ENCODE assay signal across 9 mouse cellular contexts in genomic region chr11:97813085-97813484, GRCm38 (mm10). TPM values are rescaled to one million over a fixed set of nuclear protein-coding genes. Genes with fewer than 3 reads are reported as not detected.
DNase-seq lines count a peak whose midpoint lies in the region; ATAC-seq and TF ChIP-seq lines count a peak whose summit lies in the region.
"Had no signal": no experiment of that assay in that cellular context is flagged by ENCODE, and none has a peak within 500 bp of the region (broad histone marks: within the 10 kb centered on the region; RNA-seq: fewer than 3 reads in every experiment).

No protein-coding gene starts in this region.

- H3K4me1 ChIP-seq in heart, adult 2 months (ENCODE audit: control insufficient read depth, insufficient read depth, low read length) = peaks cover 54% of the 10 kb centered on the region
- peaks cover 39% of the 10 kb centered on the region for H3K4me1 ChIP-seq in ES-Bruce4 (ENCODE audit: control insufficient read depth, insufficient read depth, low read length)
- peaks cover 32% of the 10 kb centered on the region for H3K4me1 ChIP-seq in forebrain, postnatal 0 days (ENCODE audit: insufficient read depth)
- H3K4me1 ChIP-seq in midbrain, embryonic 11.5 days (ENCODE audit: control insufficient read depth, insufficient read depth, low read length) = peaks cover 69% of the 10 kb centered on the region

- WGBS in heart, adult 2 months = 36% methylated on average over 7 of the region's 7 CpGs
- WGBS in forebrain, postnatal 0 days = 31% methylated on average over 7 of the region's 7 CpGs
- WGBS in midbrain, embryonic 11.5 days = 55% methylated on average over 7 of the region's 7 CpGs

- intact Hi-C loops in heart, adult 2 months (cut with DNase I) = no loop called here
- intact Hi-C loops in heart, postnatal 36 days (cut with DNase I) = no loop called here

- no peak for DNase-seq in heart, adult 2 months
- DNase-seq in heart, postnatal 36 days = no peak
- peak; percentile 34 for DNase-seq in forebrain, postnatal 0 days
- peak; percentile 91 for DNase-seq in midbrain, embryonic 11.5 days (ENCODE audit: low spot score, missing footprints)
- DNase-seq in right cerebral cortex, postnatal 36 days (ENCODE audit: low spot score in 2 of 2) = no peak
- no peak for DNase-seq in cerebellum, postnatal 10 days

- peak overlapping the region; percentile 45 for H3K4me2 ChIP-seq in forebrain, postnatal 0 days (ENCODE audit: low read depth)
- peak overlapping the region; percentile 34; the same call in 1 of the 2 replicates for H3K4me2 ChIP-seq in midbrain, embryonic 11.5 days

- H3K9me3 ChIP-seq in ES-Bruce4 (replicated peaks; ENCODE audit: control insufficient read depth, insufficient read depth, low read length, poor library complexity, severe bottlenecking) = no peaks in the 10 kb centered on the region
- H3K9me3 ChIP-seq in forebrain, postnatal 0 days (ENCODE audit: low read length) = no peaks in the 10 kb centered on the region
- H3K9me3 ChIP-seq in midbrain, embryonic 11.5 days (ENCODE audit: control insufficient read depth, low read length) = no peaks in the 10 kb centered on the region

- H3K4me3 ChIP-seq in heart, adult 2 months = no peak overlapping the region
- H3K4me3 ChIP-seq in ES-Bruce4 (ENCODE audit: low read depth, low read length) = no peak overlapping the region
- no peak overlapping the region for H3K4me3 ChIP-seq in forebrain, postnatal 0 days (ENCODE audit: low read depth, low read length)
- H3K4me3 ChIP-seq in midbrain, embryonic 11.5 days (ENCODE audit: low read depth, low read length) = no peak overlapping the region

- peaks cover 2% of the 10 kb centered on the region for H3K79me2 ChIP-seq in heart, adult 2 months (replicated peaks; ENCODE audit: control insufficient read depth, insufficient read depth, low read length)

- peaks cover 34% of the 10 kb centered on the region for H3K36me3 ChIP-seq in heart, adult 2 months (ENCODE audit: control insufficient read depth, insufficient read depth, low read length)
- peaks cover 17% of the 10 kb centered on the region for H3K36me3 ChIP-seq in ES-Bruce4 (ENCODE audit: control insufficient read depth, insufficient read depth, low read length, poor library complexity, severe bottlenecking)
- H3K36me3 ChIP-seq in forebrain, postnatal 0 days (ENCODE audit: insufficient read depth) = peaks cover 35% of the 10 kb centered on the region
- H3K36me3 ChIP-seq in midbrain, embryonic 11.5 days (ENCODE audit: control insufficient read depth, insufficient read depth, low read length) = no peaks in the 10 kb centered on the region

- 0 out of 2 replicates have a peak overlapping the region, but pooled peaks have one; percentile 8 for H3K9ac ChIP-seq in heart, adult 2 months (ENCODE audit: low read depth, low read length)
- no peak overlapping the region for H3K9ac ChIP-seq in ES-Bruce4 (ENCODE audit: low read depth, poor library complexity, severe bottlenecking)
- H3K9ac ChIP-seq in forebrain, postnatal 0 days = peak overlapping the region; percentile 48
- peak overlapping the region; percentile 45; the same call in 1 of the 2 replicates for H3K9ac ChIP-seq in midbrain, embryonic 11.5 days (ENCODE audit: low read length)

- TF ChIP-seq CTCF in heart, adult 2 months (IDR thresholded peaks at IDR 0.05) = no peak
- no peak for TF ChIP-seq CTCF in ES-Bruce4 (IDR thresholded peaks at IDR 0.05; ENCODE audit: low read depth, low read length)
- no peak for TF ChIP-seq CTCF in forebrain, postnatal 0 days (IDR thresholded peaks at IDR 0.05; ENCODE audit: low read depth)

- H3K27me3 ChIP-seq in heart, adult 2 months (ENCODE audit: control insufficient read depth, insufficient read depth, low read length) = no peaks in the 10 kb centered on the region
- H3K27me3 ChIP-seq in ES-Bruce4 (ENCODE audit: control insufficient read depth, insufficient read depth, low read length, poor library complexity, severe bottlenecking) = no peaks in the 10 kb centered on the region
- H3K27me3 ChIP-seq in forebrain, postnatal 0 days (ENCODE audit: insufficient read depth, low read length) = no peaks in the 10 kb centered on the region
- no peaks in the 10 kb centered on the region for H3K27me3 ChIP-seq in midbrain, embryonic 11.5 days (ENCODE audit: control insufficient read depth, insufficient read depth, low read length)

- no peak for TF ChIP-seq POLR2A in heart, adult 2 months (IDR thresholded peaks at IDR 0.05; ENCODE audit: insufficient read depth, low read depth, low read length)
- TF ChIP-seq POLR2A in ES-Bruce4 (IDR thresholded peaks at IDR 0.05; ENCODE audit: insufficient read depth, low read length) = no peak

- ATAC-seq in forebrain, postnatal 0 days = peak; percentile 42
- ATAC-seq in midbrain, embryonic 11.5 days (ENCODE audit: low FRiP score) = peak; percentile 45
- no peak for ATAC-seq in erythroblast, adult 5-6 weeks (replicated peaks; ENCODE audit: low FRiP score, poor library complexity, severe bottlenecking)

- TF ChIP-seq EP300 in heart, adult 2 months (IDR thresholded peaks at IDR 0.05; ENCODE audit: insufficient read depth, low read depth, low read length) = no peak
- TF ChIP-seq EP300 in ES-Bruce4 (IDR thresholded peaks at IDR 0.05; ENCODE audit: insufficient read depth, low read depth, low read length) = 0 out of 2 replicates have a peak, but pooled peaks have one; percentile 61

- H3K27ac ChIP-seq in heart, adult 2 months = no peak overlapping the region
- no peak overlapping the region for H3K27ac ChIP-seq in ES-Bruce4 (ENCODE audit: insufficient read depth, low read length)
- H3K27ac ChIP-seq in forebrain, postnatal 0 days (ENCODE audit: low read depth, low read length) = peak overlapping the region; percentile 86
- peak overlapping the region; percentile 76 for H3K27ac ChIP-seq in midbrain, embryonic 11.5 days (ENCODE audit: low read depth, low read length)

RNA-seq across cellular contexts. Expression of gene Lasp1, which starts 14.3 kb away (rescaled TPM):
- 10 to 100 TPM; 28.2 to 31.6 TPM for total RNA-seq in heart, adult 2 months (2021)
- 31.1 and 38.5 TPM in 2 replicates for polyA plus RNA-seq in heart, adult 2 months (2012; rRNA removed)
- total RNA-seq in heart, postnatal 36 days (2021) = 10 to 100 TPM; 37.7 to 40.7 TPM
- 228 and 231 TPM in 2 replicates for polyA plus RNA-seq in ES-Bruce4 (2011; ENCODE audit: insufficient read depth, insufficient read length, low read depth, missing spikeins)
- 142 and 153 TPM in 2 replicates for total RNA-seq in forebrain, postnatal 0 days (2014; rRNA removed)
- 117 and 152 TPM in 2 replicates for polyA plus RNA-seq in forebrain, postnatal 0 days (2015; fragmentation: Nextera tagmentation; extraction: Ambion mirVana)
- 52.6 and 59.2 TPM in 2 replicates for polyA plus RNA-seq in midbrain, embryonic 11.5 days (2014; fragmentation: Nextera tagmentation; extraction: Ambion mirVana)
- total RNA-seq in erythroblast, adult 5-6 weeks (2015; ENCODE audit: low replicate concordance) = 31.8 and 54.8 TPM in 2 replicates
- 28.4 and 129 TPM in 2 replicates for total RNA-seq in erythroblast, adult 5-6 weeks (2017; ENCODE audit: low replicate concordance)

RNA-seq across cellular contexts. Expression of gene B230217C12Rik, which starts 27.5 kb away (rescaled TPM):
- 1 to 10 TPM in 1 of 2 experiments, under 1 TPM in 1; 0.64 to 1.6 TPM for total RNA-seq in heart, adult 2 months (2021)
- 2.3 and 2.7 TPM in 2 replicates for polyA plus RNA-seq in heart, adult 2 months (2012; rRNA removed)
- total RNA-seq in heart, postnatal 36 days (2021) = 1 to 10 TPM in 1 of 2 experiments, under 1 TPM in 1; 1.00 to 1.4 TPM
- 2.8 and 3.4 TPM in 2 replicates for polyA plus RNA-seq in ES-Bruce4 (2011; ENCODE audit: insufficient read depth, insufficient read length, low read depth, missing spikeins)
- total RNA-seq in forebrain, postnatal 0 days (2014; rRNA removed) = 21.0 and 24.8 TPM in 2 replicates
- polyA plus RNA-seq in forebrain, postnatal 0 days (2015; fragmentation: Nextera tagmentation; extraction: Ambion mirVana) = 28.6 and 31.5 TPM in 2 replicates
- polyA plus RNA-seq in midbrain, embryonic 11.5 days (2014; fragmentation: Nextera tagmentation; extraction: Ambion mirVana) = 14.7 and 17.3 TPM in 2 replicates
- total RNA-seq in erythroblast, adult 5-6 weeks (2015; ENCODE audit: low replicate concordance) = 2.1 TPM in 1 of 2 replicates, not detected in the other
- not detected in 2 replicates for total RNA-seq in erythroblast, adult 5-6 weeks (2017; ENCODE audit: low replicate concordance)
- total RNA-seq: monocyte, adult 5-6 weeks had no signal

RNA-seq across cellular contexts. Expression of gene Rpl23, which starts 30.8 kb away (rescaled TPM):
- 100 to 1,000 TPM; 509 to 574 TPM for total RNA-seq in heart, adult 2 months (2021)
- 103 and 140 TPM in 2 replicates for polyA plus RNA-seq in heart, adult 2 months (2012; rRNA removed)
- 100 to 1,000 TPM; 522 TPM for total RNA-seq in heart, postnatal 36 days (2021)
- 777 and 842 TPM in 2 replicates for polyA plus RNA-seq in ES-Bruce4 (2011; ENCODE audit: insufficient read depth, insufficient read length, low read depth, missing spikeins)
- total RNA-seq in forebrain, postnatal 0 days (2014; rRNA removed) = 310 and 470 TPM in 2 replicates
- polyA plus RNA-seq in forebrain, postnatal 0 days (2015; fragmentation: Nextera tagmentation; extraction: Ambion mirVana) = 346 and 490 TPM in 2 replicates
- 441 and 443 TPM in 2 replicates for polyA plus RNA-seq in midbrain, embryonic 11.5 days (2014; fragmentation: Nextera tagmentation; extraction: Ambion mirVana)
- 241 and 306 TPM in 2 replicates for total RNA-seq in erythroblast, adult 5-6 weeks (2015; ENCODE audit: low replicate concordance)
- total RNA-seq in erythroblast, adult 5-6 weeks (2017; ENCODE audit: low replicate concordance) = 280 and 382 TPM in 2 replicates

RNA-seq across cellular contexts. Expression of gene 1700001P01Rik, which starts 37.4 kb away (rescaled TPM):
- total RNA-seq in heart, adult 2 months (2021) = not detected
- polyA plus RNA-seq in heart, adult 2 months (2012; rRNA removed) = 0.20 TPM in 1 of 2 replicates, not detected in the other
- total RNA-seq in heart, postnatal 36 days (2021) = not detected
- 0.99 TPM in 1 of 2 replicates, not detected in the other for polyA plus RNA-seq in ES-Bruce4 (2011; ENCODE audit: insufficient read depth, insufficient read length, low read depth, missing spikeins)
- not detected in 2 replicates for total RNA-seq in forebrain, postnatal 0 days (2014; rRNA removed)
- 0.27 and 0.33 TPM in 2 replicates for polyA plus RNA-seq in forebrain, postnatal 0 days (2015; fragmentation: Nextera tagmentation; extraction: Ambion mirVana)
- 0.47 and 0.78 TPM in 2 replicates for polyA plus RNA-seq in midbrain, embryonic 11.5 days (2014; fragmentation: Nextera tagmentation; extraction: Ambion mirVana)
- total RNA-seq in erythroblast, adult 5-6 weeks (2015; ENCODE audit: low replicate concordance) = not detected in 2 replicates
- total RNA-seq in erythroblast, adult 5-6 weeks (2017; ENCODE audit: low replicate concordance) = not detected in 2 replicates
- total RNA-seq: monocyte, adult 5-6 weeks had no signal

RNA-seq across cellular contexts. Expression of gene Cwc25, which starts 46.7 kb away (rescaled TPM):
- 1 to 10 TPM; 7.6 to 7.9 TPM for total RNA-seq in heart, adult 2 months (2021)
- 6.0 and 8.7 TPM in 2 replicates for polyA plus RNA-seq in heart, adult 2 months (2012; rRNA removed)
- total RNA-seq in heart, postnatal 36 days (2021) = 1 to 10 TPM; 7.5 to 7.9 TPM
- 14.5 and 16.9 TPM in 2 replicates for polyA plus RNA-seq in ES-Bruce4 (2011; ENCODE audit: insufficient read depth, insufficient read length, low read depth, missing spikeins)
- 15.2 and 15.5 TPM in 2 replicates for total RNA-seq in forebrain, postnatal 0 days (2014; rRNA removed)
- 7.8 and 11.8 TPM in 2 replicates for polyA plus RNA-seq in forebrain, postnatal 0 days (2015; fragmentation: Nextera tagmentation; extraction: Ambion mirVana)
- polyA plus RNA-seq in midbrain, embryonic 11.5 days (2014; fragmentation: Nextera tagmentation; extraction: Ambion mirVana) = 12.6 and 15.0 TPM in 2 replicates
- total RNA-seq in erythroblast, adult 5-6 weeks (2015; ENCODE audit: low replicate concordance) = 7.1 and 15.4 TPM in 2 replicates
- total RNA-seq in erythroblast, adult 5-6 weeks (2017; ENCODE audit: low replicate concordance) = 8.9 and 12.3 TPM in 2 replicates

Comparison
In these comparisons a context has a peak if more than half of its experiments do, and no peak if none do; other contexts are left out.
1. DNase-seq: peak in forebrain, postnatal 0 days (single experiment) and midbrain, embryonic 11.5 days (single experiment); none in heart, adult 2 months (0 of 2), heart, postnatal 36 days (0 of 2), right cerebral cortex, postnatal 36 days (0 of 2) and cerebellum, postnatal 10 days (0 of 2).
2. H3K27ac ChIP-seq: peak in forebrain, postnatal 0 days (single experiment) and midbrain, embryonic 11.5 days (single experiment); none in heart, adult 2 months (single experiment) and ES-Bruce4 (single experiment).